Mouse (Mus musculus): Measurements from ENCODE around the gene Rfc1. TPM values are rescaled to one million over a fixed set of nuclear protein-coding genes. Genes with fewer than 3 reads are reported as not detected.

Gene Rfc1
- 26.2 TPM in 2 replicates for polyA plus RNA-seq (2012; rRNA removed)

DNA sequence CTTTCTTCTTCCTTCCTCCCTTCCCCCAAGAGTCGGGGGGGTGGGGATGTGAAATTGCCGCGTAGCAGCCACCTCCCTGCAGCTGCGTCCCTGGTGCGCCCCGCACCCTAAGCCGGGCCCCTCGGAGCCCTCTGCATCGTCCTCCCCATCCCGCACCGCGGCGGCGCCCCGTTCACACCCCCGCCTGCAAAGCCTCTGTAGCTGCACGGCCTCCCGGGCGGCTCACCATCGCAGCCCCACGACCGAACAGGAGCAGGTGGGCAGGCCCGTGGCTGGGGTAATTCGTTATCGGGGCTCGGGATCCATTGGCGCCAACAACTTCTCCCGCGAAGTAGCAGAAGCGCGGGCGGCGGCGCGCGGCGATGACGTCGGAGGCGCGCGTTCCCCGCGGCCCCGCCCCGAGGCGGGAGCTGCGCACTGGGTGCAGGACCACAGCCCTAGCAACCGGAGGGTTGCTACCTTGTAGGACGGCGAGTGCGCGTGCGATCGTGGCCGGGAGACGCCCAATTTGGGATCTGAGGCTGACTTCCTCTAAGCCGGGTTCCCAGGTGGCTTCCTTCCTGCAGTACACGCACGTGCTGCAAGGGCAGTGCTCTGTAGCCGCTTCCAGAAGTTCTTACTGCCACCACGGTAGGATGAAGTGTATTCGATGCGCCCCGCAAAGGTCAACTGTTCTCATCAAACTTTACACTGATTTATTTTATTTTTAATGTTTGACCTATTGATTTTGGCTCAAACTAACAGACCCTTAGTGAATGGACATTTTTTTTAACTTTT is at the start of gene Rfc1:
Rfc1 (minus strand) TSS at position 373 of the 777 bp plus-strand sequence.
- TF ChIP-seq POLR2A (IDR thresholded peaks at IDR 0.05; ENCODE audit: extremely low read depth, insufficient read depth, low read length) (peak; percentile 74; the same call in 1 of the 2 replicates), CTCF (IDR thresholded peaks at IDR 0.05; ENCODE audit: extremely low read depth, insufficient read depth, low read length) (no peak)
- no peak within 1 kb of the TSS for H3K27ac ChIP-seq (ENCODE audit: insufficient read depth, low read length)
- no peaks in the 10 kb centered on the region for H3K4me1 ChIP-seq (ENCODE audit: control insufficient read depth, insufficient read depth, low read length)
- H3K4me3 ChIP-seq (ENCODE audit: insufficient read depth, low read length): peak within 1 kb of the TSS; percentile 53

DNA sequence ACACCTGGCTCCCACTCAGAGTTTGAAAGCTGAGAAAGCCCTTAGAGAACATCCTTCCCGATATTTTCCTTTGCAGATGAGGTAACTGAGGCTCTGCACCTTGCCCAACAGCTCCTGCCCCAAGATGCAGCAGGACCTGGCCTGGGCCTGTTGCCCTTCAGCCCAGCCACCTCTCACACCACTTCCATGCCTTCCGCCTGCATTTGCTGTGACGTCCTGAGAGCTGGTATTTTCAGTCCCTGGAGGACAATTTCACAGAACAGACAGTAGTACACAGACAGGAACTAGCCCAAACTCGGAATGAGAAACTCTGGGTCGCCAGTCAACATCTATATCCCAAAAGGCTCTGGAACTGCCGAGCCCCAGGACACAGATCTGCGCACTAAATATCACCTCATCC is 39.3 kb upstream of the Rfc1 start:
- Histone ChIP-seq H3K27ac (ENCODE audit: insufficient read depth, low read length) (no peak overlapping the region), H3K4me1 (ENCODE audit: control insufficient read depth, insufficient read depth, low read length) (no peaks in the 10 kb centered on the region), H3K4me3 (ENCODE audit: insufficient read depth, low read length) (no peak overlapping the region)
- TF ChIP-seq POLR2A (IDR thresholded peaks at IDR 0.05; ENCODE audit: extremely low read depth, insufficient read depth, low read length): no peak
- no peak for TF ChIP-seq CTCF (IDR thresholded peaks at IDR 0.05; ENCODE audit: extremely low read depth, insufficient read depth, low read length)

DNA sequence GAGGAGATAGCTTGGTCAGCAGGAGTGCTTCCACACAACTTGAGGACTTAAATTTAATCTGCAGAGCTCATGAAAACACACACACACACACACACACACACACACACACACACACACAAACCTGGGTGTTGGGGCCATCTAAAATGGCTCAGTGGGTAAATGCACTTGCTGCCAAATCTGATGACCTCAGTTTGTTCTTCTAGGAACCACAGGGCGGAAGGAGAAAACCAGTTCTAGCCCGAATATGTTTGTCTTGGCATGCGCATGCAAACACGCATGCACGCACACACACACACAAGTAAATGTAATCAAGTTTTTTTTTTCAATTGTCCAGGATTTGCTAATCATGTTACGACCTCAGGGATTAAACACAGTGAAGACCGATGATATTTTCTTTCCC is 36.1 kb upstream of the Rfc1 start:
- Histone ChIP-seq H3K4me3 (ENCODE audit: insufficient read depth, low read length) (no peak overlapping the region), H3K4me1 (ENCODE audit: control insufficient read depth, insufficient read depth, low read length) (no peaks in the 10 kb centered on the region), H3K27ac (ENCODE audit: insufficient read depth, low read length) (no peak overlapping the region)
- TF ChIP-seq CTCF (IDR thresholded peaks at IDR 0.05; ENCODE audit: extremely low read depth, insufficient read depth, low read length) (no peak), POLR2A (IDR thresholded peaks at IDR 0.05; ENCODE audit: extremely low read depth, insufficient read depth, low read length) (no peak)

DNA sequence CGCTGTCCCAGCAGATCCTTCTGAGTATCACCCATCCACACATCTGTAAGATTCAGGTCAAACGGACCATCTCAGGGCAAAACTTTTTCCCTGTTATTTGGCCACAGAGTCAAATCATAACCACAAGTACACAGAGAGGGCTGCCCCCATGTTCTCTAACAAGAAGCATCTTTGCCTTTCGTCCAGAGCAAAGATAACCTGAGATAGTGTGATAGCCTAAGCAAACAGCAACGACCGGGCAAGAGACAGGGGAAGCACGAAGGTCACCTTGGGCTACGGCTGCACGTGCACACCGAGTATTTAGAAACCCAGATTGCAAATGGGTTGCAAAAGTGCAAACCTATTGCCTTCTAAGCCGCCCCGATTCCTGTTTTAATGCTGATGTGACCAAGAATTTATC is 32.4 kb upstream of the Rfc1 start:
- Histone ChIP-seq H3K27ac (ENCODE audit: insufficient read depth, low read length) (no peak overlapping the region), H3K4me1 (ENCODE audit: control insufficient read depth, insufficient read depth, low read length) (no peaks in the 10 kb centered on the region), H3K4me3 (ENCODE audit: insufficient read depth, low read length) (no peak overlapping the region)
- TF ChIP-seq CTCF (IDR thresholded peaks at IDR 0.05; ENCODE audit: extremely low read depth, insufficient read depth, low read length): no peak
- TF ChIP-seq POLR2A (IDR thresholded peaks at IDR 0.05; ENCODE audit: extremely low read depth, insufficient read depth, low read length): no peak

DNA sequence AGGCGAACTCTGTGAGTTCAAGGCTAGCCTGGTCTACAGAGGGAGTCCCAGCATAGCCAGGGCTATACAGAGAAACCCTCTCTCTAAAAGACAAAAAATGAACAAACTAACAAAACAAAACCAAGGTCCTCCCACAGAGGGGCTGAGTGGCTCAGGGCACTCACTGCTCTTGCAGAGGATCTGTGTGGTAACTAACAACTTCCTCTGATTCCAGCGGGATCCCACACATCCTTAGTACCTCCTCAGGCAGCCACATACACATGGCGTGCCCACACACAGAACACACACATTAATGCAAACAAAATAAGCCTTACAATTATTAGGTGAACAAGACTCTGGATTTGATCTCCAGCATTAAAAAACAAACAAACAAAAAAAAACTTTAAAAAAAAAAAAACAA is 22.3 kb upstream of the Rfc1 start:
- no peak for TF ChIP-seq POLR2A (IDR thresholded peaks at IDR 0.05; ENCODE audit: extremely low read depth, insufficient read depth, low read length)
- TF ChIP-seq CTCF (IDR thresholded peaks at IDR 0.05; ENCODE audit: extremely low read depth, insufficient read depth, low read length): no peak
- no peak overlapping the region for H3K27ac ChIP-seq (ENCODE audit: insufficient read depth, low read length)
- H3K4me3 ChIP-seq (ENCODE audit: insufficient read depth, low read length): no peak overlapping the region
- H3K4me1 ChIP-seq (ENCODE audit: control insufficient read depth, insufficient read depth, low read length): no peaks in the 10 kb centered on the region

DNA sequence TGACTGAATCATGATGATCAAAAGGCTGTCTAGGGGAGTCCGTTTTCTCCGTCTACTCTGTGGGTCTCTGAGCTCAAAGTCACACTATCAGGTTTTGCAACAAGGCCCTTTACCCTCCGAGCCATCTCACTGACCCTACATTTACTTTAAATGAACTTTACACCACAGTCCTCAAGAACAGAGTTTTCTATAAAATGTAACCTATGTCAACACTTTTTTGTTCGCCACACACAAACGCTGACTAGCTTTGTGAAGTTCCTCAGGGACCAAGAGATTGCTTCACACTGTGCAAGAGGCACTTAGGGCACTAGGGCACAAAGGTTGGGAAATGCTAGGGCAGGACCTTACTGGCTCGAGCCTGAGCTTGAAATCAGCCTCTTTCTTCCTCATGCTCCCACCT is 21.4 kb upstream of the Rfc1 start:
- H3K4me3 ChIP-seq (ENCODE audit: insufficient read depth, low read length): no peak overlapping the region
- no peak for TF ChIP-seq CTCF (IDR thresholded peaks at IDR 0.05; ENCODE audit: extremely low read depth, insufficient read depth, low read length)
- no peak for TF ChIP-seq POLR2A (IDR thresholded peaks at IDR 0.05; ENCODE audit: extremely low read depth, insufficient read depth, low read length)
- no peak overlapping the region for H3K27ac ChIP-seq (ENCODE audit: insufficient read depth, low read length)
- no peaks in the 10 kb centered on the region for H3K4me1 ChIP-seq (ENCODE audit: control insufficient read depth, insufficient read depth, low read length)

DNA sequence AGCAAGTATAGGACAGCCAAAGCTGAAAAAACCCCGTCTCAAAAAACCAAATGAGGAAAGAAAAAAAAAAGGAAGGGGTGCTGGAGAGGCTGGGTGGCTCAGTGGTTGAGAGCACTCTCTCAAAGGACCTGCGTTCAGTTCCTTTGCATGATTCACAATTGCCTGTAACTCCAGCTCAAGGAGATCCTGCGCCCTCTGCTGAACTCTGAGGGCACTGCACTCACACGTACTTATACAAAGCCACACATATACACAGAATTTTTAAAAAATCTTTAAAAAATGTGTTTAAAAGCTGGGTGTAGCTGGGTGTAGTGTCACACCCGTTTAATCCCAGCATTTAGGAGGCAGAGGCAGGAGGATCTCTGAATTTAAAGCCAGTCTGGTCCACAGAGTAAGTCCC is 19.5 kb upstream of the Rfc1 start:
- H3K27ac ChIP-seq (ENCODE audit: insufficient read depth, low read length): no peak overlapping the region
- H3K4me1 ChIP-seq (ENCODE audit: control insufficient read depth, insufficient read depth, low read length): no peaks in the 10 kb centered on the region
- TF ChIP-seq CTCF (IDR thresholded peaks at IDR 0.05; ENCODE audit: extremely low read depth, insufficient read depth, low read length) (no peak), POLR2A (IDR thresholded peaks at IDR 0.05; ENCODE audit: extremely low read depth, insufficient read depth, low read length) (no peak)

DNA sequence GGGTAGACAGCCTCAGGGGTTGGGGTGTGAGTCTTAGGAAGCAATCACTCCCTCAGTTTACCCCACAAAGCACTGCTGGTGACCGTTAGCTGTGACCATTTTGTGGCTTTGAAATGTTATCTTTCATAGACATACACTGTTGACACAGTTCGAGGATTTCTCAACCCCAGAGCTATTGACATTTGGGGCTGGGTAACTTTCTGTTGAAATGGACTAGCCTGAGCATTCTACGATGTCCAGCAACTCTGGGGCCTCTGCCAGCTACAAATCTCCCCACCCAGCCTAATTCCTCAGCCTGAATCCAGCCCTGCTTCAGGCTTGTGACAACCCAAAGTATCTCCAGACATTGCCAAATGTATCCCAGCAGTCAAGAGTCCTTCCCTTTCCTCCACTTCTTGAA is 18.6 kb upstream of the Rfc1 start:
- TF ChIP-seq POLR2A (IDR thresholded peaks at IDR 0.05; ENCODE audit: extremely low read depth, insufficient read depth, low read length): no peak
- no peaks in the 10 kb centered on the region for H3K4me1 ChIP-seq (ENCODE audit: control insufficient read depth, insufficient read depth, low read length)
- no peak overlapping the region for H3K4me3 ChIP-seq (ENCODE audit: insufficient read depth, low read length)
- H3K27ac ChIP-seq (ENCODE audit: insufficient read depth, low read length): no peak overlapping the region

More for the DNA sequence above, 19.5 kb upstream of the Rfc1 start:
- no peak overlapping the region for H3K4me3 ChIP-seq (ENCODE audit: insufficient read depth, low read length)

DNA sequence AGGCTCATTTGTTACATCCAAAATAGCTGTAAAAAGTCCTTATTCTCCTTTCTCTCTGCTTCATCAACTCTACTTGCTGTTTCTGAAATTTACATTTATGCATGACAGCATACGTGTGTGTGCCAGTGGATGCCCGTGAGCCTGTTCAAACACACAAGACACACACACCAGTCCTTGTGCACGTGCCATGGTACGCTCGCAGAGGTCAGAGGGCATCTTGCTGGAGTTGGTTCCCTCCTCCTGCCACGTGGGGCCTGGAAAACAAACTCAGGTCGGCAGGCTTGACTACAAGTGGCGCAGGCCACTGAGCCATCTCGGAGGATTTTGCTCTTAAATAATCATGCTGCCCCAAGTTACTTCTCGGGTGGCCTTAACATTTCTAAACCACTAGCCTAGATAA is 15.0 kb upstream of the Rfc1 start:
- H3K4me3 ChIP-seq (ENCODE audit: insufficient read depth, low read length): no peak overlapping the region
- TF ChIP-seq POLR2A (IDR thresholded peaks at IDR 0.05; ENCODE audit: extremely low read depth, insufficient read depth, low read length) (no peak), CTCF (IDR thresholded peaks at IDR 0.05; ENCODE audit: extremely low read depth, insufficient read depth, low read length) (no peak)
- no peaks in the 10 kb centered on the region for H3K4me1 ChIP-seq (ENCODE audit: control insufficient read depth, insufficient read depth, low read length)
- no peak overlapping the region for H3K27ac ChIP-seq (ENCODE audit: insufficient read depth, low read length)

DNA sequence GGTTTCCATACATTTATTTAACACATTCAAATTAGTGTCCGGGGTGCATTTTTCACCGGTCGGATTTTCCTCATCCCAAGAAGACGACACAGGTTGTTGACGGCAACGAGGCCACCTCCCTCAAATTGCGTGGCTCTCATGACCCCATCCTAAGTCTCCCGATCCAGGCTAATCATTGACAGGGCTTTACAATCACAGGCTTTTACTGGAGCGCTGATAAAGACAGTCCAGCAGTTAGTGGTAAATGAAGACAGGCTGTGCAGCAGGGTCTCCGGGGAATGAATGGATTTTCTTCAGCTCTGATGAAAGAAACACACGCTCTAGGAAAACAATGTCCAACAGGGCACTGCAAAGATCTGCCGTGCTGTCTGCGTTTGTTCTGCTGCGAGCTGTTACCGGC is 12.7 kb upstream of the Rfc1 start, which contains the start of gene Klb:
Klb (plus strand) TSS at position 147 of the 400 bp plus-strand sequence.
- H3K4me1 ChIP-seq (ENCODE audit: control insufficient read depth, insufficient read depth, low read length): no peaks in the 10 kb centered on the region
- TF ChIP-seq POLR2A (IDR thresholded peaks at IDR 0.05; ENCODE audit: extremely low read depth, insufficient read depth, low read length) (no peak), CTCF (IDR thresholded peaks at IDR 0.05; ENCODE audit: extremely low read depth, insufficient read depth, low read length) (no peak)
- H3K4me3 ChIP-seq (ENCODE audit: insufficient read depth, low read length): no peak within 1 kb of the TSS
- H3K27ac ChIP-seq (ENCODE audit: insufficient read depth, low read length): no peak within 1 kb of the TSS
